Mouse (Mus musculus) limb, embryonic 12.5 days (tissue): ENCODE results near the gene Ccer1. TPM values are rescaled to one million over a fixed set of nuclear protein-coding genes. Genes with fewer than 3 reads are reported as not detected.

Experiments used
- ATAC-seq: fragments of 200-750 bp; cut with Nextera tagmentation; 2 replicates; pipeline ENCODE4 v1.8.0; 2017; ENCODE audit warnings: low read depth, moderate TSS enrichment; ENCODE audit not compliant: insufficient number of reproducible peaks, insufficient read depth, low FRiP score, low TSS enrichment
- H3K27ac ChIP-seq: fragments of 300-500 bp; sonication (generic); 2 replicates; pipeline ENCODE4 v1.5.1; 2016; ENCODE audit warnings: mild to moderate bottlenecking, moderate library complexity
- H3K27me3 ChIP-seq: fragments of 300-500 bp; sonication (generic); 2 replicates; pipeline ENCODE4 v1.6.1; 2016; ENCODE audit warnings: mild to moderate bottlenecking, moderate library complexity
- H3K36me3 ChIP-seq: fragments of 300-500 bp; sonication (generic); 2 replicates; pipeline ENCODE4 v1.6.1; 2016; ENCODE audit warnings: mild to moderate bottlenecking, moderate library complexity
- H3K4me1 ChIP-seq: fragments of 300-500 bp; sonication (generic); replicated peaks from 2 replicates; pipeline ENCODE4 v1.6.1; 2016
- H3K4me2 ChIP-seq: fragments of 300-500 bp; sonication (generic); 2 replicates; pipeline ENCODE4 v1.6.1; 2016; ENCODE audit warnings: mild to moderate bottlenecking, moderate library complexity
- H3K4me3 ChIP-seq: fragments of 300-500 bp; sonication (generic); replicated peaks from 2 replicates; pipeline ENCODE4 v1.5.1; 2016; ENCODE audit warnings: mild to moderate bottlenecking
- H3K9ac ChIP-seq: fragments of 300-500 bp; sonication (generic); replicated peaks from 2 replicates; pipeline ENCODE4 v1.6.1; 2016; ENCODE audit warnings: mild to moderate bottlenecking, moderate library complexity
- H3K9me3 ChIP-seq: fragments of 300-500 bp; sonication (generic); 2 replicates; pipeline ENCODE4 v1.6.1; 2016; ENCODE audit warnings: mild to moderate bottlenecking, moderate library complexity
- WGBS: fragments of 180-500 bp; shearing (Covaris S2); methylation state at CpG from one replicate; pipeline ENCODE4 v1.1.7; 2016; 5-methylcytosine and 5-hydroxymethylcytosine counted together
- polyA plus RNA-seq: library from polyadenylated mRNA; unstranded; fragments of >200 nt; fragmentation: Nextera tagmentation; extraction: Ambion mirVana; gene quantifications from 2 replicates; pipeline ENCODE4 v1.2.1, GENCODE M21; 2016

The Ccer1 gene
- polyA plus RNA-seq = not detected in 2 replicates

DNA sequence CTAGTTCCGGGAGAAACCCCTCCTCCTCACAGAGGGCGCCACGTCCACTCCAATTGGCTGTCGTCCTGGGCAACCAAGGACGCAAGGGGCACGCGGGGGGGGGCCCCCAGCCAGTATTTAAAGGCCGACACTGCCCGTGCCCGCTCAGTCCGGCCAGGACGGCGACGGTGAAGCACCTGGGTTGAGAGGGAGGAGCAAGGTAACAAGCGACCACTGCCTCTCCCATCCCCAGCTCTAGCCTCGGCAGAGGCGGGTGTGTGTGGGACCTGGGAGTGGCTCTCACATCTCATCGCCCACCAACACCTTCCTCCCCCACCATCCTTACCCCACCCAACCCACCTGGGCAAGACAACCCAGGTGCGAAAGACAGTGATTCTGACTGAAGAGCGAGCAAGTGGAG, at the start of gene Ccer1:
Ccer1 (plus strand) TSS at position 147 of the 400 bp plus-strand sequence.
- no peaks in the 10 kb centered on the region for H3K36me3 ChIP-seq
- no peak within 1 kb of the TSS for H3K4me2 ChIP-seq
- no peak within 1 kb of the TSS for H3K4me3 ChIP-seq
- no peak; the same call in 1 of the 2 replicates for ATAC-seq
- no peaks in the 10 kb centered on the region for H3K4me1 ChIP-seq
- no peak within 1 kb of the TSS for H3K9ac ChIP-seq
- 79% methylated on average over 20 of the region's 20 CpGs for WGBS
- no peak within 1 kb of the TSS for H3K27ac ChIP-seq
- H3K27me3 ChIP-seq = no peaks in the 10 kb centered on the region
- H3K9me3 ChIP-seq = peaks cover 14% of the 10 kb centered on the region; the same call in 1 of the 2 replicates

DNA sequence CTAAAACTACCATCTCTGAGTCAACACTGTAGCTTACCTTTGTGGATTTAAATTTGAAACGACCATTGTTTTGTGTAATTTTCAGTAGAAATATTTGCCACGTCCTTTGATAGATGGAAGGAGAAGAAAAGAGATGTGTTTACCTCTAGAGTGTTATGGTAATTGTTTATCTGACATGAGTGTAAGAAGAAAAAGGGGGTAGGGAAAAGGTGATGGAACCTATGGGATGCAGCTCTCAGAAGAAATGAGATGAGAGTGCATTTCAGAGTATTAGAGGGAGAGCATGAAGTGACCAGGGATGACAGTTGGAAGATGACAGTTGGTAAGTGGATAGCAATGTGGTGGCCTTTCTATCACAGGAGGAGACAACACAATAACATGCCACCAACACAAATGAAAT, 49.1 kb upstream of the Ccer1 start, which contains the start of gene Epyc:
Epyc (plus strand) TSS at position 301 of the 400 bp plus-strand sequence.
- Histone ChIP-seq H3K9ac (no peak within 1 kb of the TSS), H3K9me3 (no peaks in the 10 kb centered on the region), H3K4me1 (no peaks in the 10 kb centered on the region), H3K4me3 (no peak within 1 kb of the TSS), H3K4me2 (no peak within 1 kb of the TSS), H3K27ac (no peak within 1 kb of the TSS), H3K27me3 (no peaks in the 10 kb centered on the region), H3K36me3 (no peaks in the 10 kb centered on the region)
- WGBS = 84% methylated on average over 2 of the region's 2 CpGs
- no peak for ATAC-seq

DNA sequence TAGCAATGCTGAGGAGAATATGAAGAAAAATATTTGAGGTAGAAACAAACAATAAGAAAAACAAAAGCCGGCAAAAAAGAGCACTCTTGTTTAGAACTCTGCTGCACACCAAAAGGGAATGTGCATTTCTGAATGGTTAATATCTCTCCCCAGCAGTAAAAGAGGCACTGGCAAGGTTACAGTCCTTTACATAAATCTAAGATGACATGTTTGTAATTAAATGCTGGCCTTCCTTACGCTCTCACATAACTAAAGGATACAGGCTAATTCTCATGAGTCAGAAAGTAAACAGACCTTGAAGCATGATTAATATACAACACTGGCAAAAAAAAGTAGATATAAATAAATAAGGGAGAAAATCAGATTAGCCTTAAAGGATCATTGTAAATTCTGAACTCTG, 42.5 kb upstream of the Ccer1 start:
- no peak for ATAC-seq
- H3K4me1 ChIP-seq = 0 out of 2 replicates have a peak, but pooled peaks cover 5% of the 10 kb centered on the region
- 41% methylated on average over 2 of the region's 2 CpGs for WGBS
- no peak overlapping the region for H3K4me2 ChIP-seq
- no peaks in the 10 kb centered on the region for H3K27me3 ChIP-seq
- H3K9ac ChIP-seq = no peak overlapping the region
- H3K36me3 ChIP-seq = no peaks in the 10 kb centered on the region
- no peak overlapping the region for H3K4me3 ChIP-seq
- no peaks in the 10 kb centered on the region for H3K9me3 ChIP-seq
- H3K27ac ChIP-seq = no peak overlapping the region

GRCm38 (mm10) chr10:97659489-97659888, 33.4 kb upstream of the Ccer1 start:
- H3K4me1 ChIP-seq = no peaks in the 10 kb centered on the region
- no peaks in the 10 kb centered on the region for H3K36me3 ChIP-seq
- 93% methylated on average over 1 of the region's 1 CpGs for WGBS
- H3K9ac ChIP-seq = no peak overlapping the region
- no peak overlapping the region for H3K4me3 ChIP-seq
- H3K27ac ChIP-seq = no peak overlapping the region
- no peaks in the 10 kb centered on the region for H3K9me3 ChIP-seq
- no peaks in the 10 kb centered on the region for H3K27me3 ChIP-seq
- no peak for ATAC-seq
- no peak overlapping the region for H3K4me2 ChIP-seq

DNA sequence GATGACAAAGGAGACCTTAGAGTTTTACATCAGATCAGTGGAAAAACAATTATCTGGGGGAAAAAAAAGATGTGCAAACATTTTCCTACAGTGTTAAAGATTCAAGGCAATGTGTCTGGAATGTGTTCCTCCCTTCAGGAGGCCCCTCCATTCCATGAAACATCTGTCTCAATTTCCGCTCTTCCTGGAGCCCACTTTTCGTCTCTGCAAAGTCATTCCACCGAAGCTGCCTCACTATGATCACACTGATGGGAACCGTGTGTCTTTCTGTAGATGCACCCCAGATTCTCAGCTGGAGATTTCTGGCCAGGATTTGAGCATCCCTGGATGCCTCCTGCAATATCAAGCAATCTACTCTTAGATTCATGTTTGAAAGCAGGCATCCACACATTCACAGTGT, 24.2 kb upstream of the Ccer1 start:
- WGBS = 48% methylated on average over 4 of the region's 4 CpGs
- Histone ChIP-seq H3K4me3 (no peak overlapping the region), H3K4me2 (no peak overlapping the region), H3K36me3 (no peaks in the 10 kb centered on the region), H3K27me3 (no peaks in the 10 kb centered on the region), H3K9me3 (no peaks in the 10 kb centered on the region), H3K4me1 (no peaks in the 10 kb centered on the region), H3K9ac (no peak overlapping the region), H3K27ac (no peak overlapping the region)
- no peak for ATAC-seq

DNA sequence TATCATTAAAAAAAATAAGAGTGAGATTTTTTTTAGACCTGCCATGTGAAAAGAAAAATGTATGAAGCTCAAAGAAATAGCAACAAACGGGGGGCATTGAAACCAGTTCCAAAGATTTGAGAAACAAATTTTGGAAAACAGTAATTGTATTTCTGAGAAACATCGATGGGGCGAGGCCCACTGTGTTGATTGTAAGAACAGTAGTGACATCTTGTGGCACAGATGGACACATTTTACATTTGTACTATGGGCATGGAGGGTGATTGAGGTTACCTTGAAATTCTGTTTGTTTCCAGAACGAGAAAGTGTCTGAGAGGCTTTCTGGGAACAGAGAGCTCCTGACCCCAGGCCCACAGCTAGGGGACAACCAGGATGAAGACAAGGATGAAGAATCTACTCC, 22.7 kb upstream of the Ccer1 start:
- no peaks in the 10 kb centered on the region for H3K4me1 ChIP-seq

DNA sequence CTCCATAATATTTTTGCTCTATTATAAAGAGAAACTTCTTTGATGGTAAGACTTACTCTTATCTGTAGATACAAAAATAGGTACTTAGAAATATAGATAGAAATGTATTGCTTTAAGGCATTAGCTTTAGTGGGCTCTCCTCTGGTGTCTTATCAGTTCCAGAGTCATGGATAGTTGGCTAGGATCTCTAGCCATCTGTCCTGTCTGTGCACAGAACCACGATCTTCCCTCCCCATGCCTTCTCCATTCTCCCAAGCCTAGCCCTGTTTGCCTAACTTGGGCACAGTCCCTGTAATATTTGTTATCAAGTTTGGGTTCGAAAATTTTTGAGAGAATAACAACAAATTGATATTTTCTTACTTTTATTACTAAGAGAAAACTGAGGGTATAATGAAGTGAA, 19.6 kb upstream of the Ccer1 start:
- Histone ChIP-seq H3K27me3 (no peaks in the 10 kb centered on the region), H3K9ac (no peak overlapping the region), H3K36me3 (no peaks in the 10 kb centered on the region), H3K4me1 (no peaks in the 10 kb centered on the region), H3K9me3 (no peaks in the 10 kb centered on the region), H3K4me3 (no peak overlapping the region), H3K4me2 (no peak overlapping the region), H3K27ac (no peak overlapping the region)
- no peak for ATAC-seq
- 75% methylated on average over 2 of the region's 2 CpGs for WGBS

More for the DNA sequence above, 22.7 kb upstream of the Ccer1 start:
- no peak for ATAC-seq
- no peak overlapping the region for H3K4me2 ChIP-seq
- H3K9ac ChIP-seq = no peak overlapping the region
- no peaks in the 10 kb centered on the region for H3K36me3 ChIP-seq
- H3K27me3 ChIP-seq = no peaks in the 10 kb centered on the region
- 65% methylated on average over 4 of the region's 4 CpGs for WGBS
- H3K9me3 ChIP-seq = no peaks in the 10 kb centered on the region
- H3K4me3 ChIP-seq = no peak overlapping the region
- H3K27ac ChIP-seq = no peak overlapping the region

DNA sequence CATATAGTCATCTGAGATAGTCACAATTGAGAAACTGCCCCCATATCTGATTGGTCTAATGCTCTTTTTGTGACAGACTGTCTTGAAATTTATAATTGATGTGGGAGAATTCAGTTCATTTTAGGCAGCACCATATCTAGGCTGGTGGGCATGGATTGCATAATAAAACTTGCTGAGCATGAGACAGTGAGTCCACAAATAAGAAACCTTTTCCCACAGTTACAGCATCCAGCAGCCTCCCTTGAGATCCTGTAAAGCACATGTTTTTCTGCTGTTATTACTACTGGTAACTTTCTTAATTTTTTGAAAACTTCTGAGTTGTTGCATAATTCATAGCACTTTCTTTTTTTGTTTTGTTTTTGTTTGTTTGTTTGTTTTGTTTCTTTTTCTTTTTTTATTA, 9.9 kb upstream of the Ccer1 start:
- no peaks in the 10 kb centered on the region for H3K4me1 ChIP-seq
- no peaks in the 10 kb centered on the region for H3K9me3 ChIP-seq
- H3K9ac ChIP-seq = no peak overlapping the region
- H3K4me2 ChIP-seq = no peak overlapping the region
- no peaks in the 10 kb centered on the region for H3K36me3 ChIP-seq
- no peaks in the 10 kb centered on the region for H3K27me3 ChIP-seq
- no peak overlapping the region for H3K27ac ChIP-seq
- no peak for ATAC-seq
- no peak overlapping the region for H3K4me3 ChIP-seq

- no peak overlapping the region for H3K27ac ChIP-seq
- 97% methylated on average over 1 of the region's 1 CpGs for WGBS
- H3K4me3 ChIP-seq = no peak overlapping the region
- no peak overlapping the region for H3K4me2 ChIP-seq
- H3K4me1 ChIP-seq = no peaks in the 10 kb centered on the region
- no peaks in the 10 kb centered on the region for H3K36me3 ChIP-seq
- no peak for ATAC-seq
- no peak overlapping the region for H3K9ac ChIP-seq
- no peaks in the 10 kb centered on the region for H3K9me3 ChIP-seq
- no peaks in the 10 kb centered on the region for H3K27me3 ChIP-seq
These were observed 5.7 kb upstream of the Ccer1 start for GRCm38 (mm10) chr10:97687198-97687597.

- Histone ChIP-seq H3K27ac (no peak overlapping the region), H3K4me2 (no peak overlapping the region), H3K4me3 (no peak overlapping the region), H3K9me3 (peaks cover 14% of the 10 kb centered on the region; the same call in 1 of the 2 replicates), H3K27me3 (no peaks in the 10 kb centered on the region), H3K4me1 (no peaks in the 10 kb centered on the region), H3K9ac (no peak overlapping the region), H3K36me3 (no peaks in the 10 kb centered on the region)
- WGBS = 88% methylated on average over 3 of the region's 3 CpGs
- ATAC-seq = no peak
These were observed 3.4 kb upstream of the Ccer1 start for GRCm38 (mm10) chr10:97689425-97689824.

- ATAC-seq = no peak
- Histone ChIP-seq H3K36me3 (no peaks in the 10 kb centered on the region), H3K9ac (no peak overlapping the region), H3K27me3 (no peaks in the 10 kb centered on the region), H3K4me3 (no peak overlapping the region), H3K27ac (no peak overlapping the region), H3K4me1 (no peaks in the 10 kb centered on the region), H3K9me3 (peaks cover 14% of the 10 kb centered on the region; the same call in 1 of the 2 replicates), H3K4me2 (no peak overlapping the region)
- WGBS = 92% methylated on average over 37 of the region's 37 CpGs
These were observed 708 bp downstream of the Ccer1 start for GRCm38 (mm10) chr10:97693398-97694135.

DNA sequence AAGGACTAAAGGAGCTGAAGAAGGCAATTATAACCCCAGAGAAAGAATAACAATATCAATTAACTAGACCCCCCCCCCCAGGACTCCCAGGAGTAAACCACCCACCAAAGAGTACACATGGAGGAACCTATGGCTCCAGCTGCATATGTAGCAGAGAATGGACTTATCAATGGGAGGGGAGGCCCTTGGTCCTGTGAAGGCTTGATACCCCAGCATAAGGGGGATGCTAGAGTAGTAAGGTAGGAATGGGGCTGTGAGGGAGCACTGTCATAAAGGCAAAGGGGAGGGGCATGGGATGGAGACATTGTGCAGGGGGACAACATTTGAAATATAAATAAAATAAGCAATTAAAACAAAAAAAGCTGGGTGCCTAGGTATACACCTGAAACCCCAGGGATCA, 9.5 kb downstream of the Ccer1 start:
- Histone ChIP-seq H3K9me3 (no peaks in the 10 kb centered on the region), H3K27me3 (no peaks in the 10 kb centered on the region), H3K4me2 (no peak overlapping the region), H3K4me1 (no peaks in the 10 kb centered on the region), H3K27ac (no peak overlapping the region), H3K9ac (no peak overlapping the region), H3K4me3 (no peak overlapping the region), H3K36me3 (no peaks in the 10 kb centered on the region)
- ATAC-seq = no peak
